Mouse (Mus musculus): ENCODE measurements around the gene Gga2. TPM values are rescaled to one million over a fixed set of nuclear protein-coding genes. Genes with fewer than 3 reads are reported as not detected.
A peak's percentile ranks its signal among the peaks of the same experiment; 100 is the strongest.

The Gga2 gene
- 50.9 and 63.7 TPM in 2 replicates for polyA plus RNA-seq (2015; fragmentation: Nextera tagmentation; extraction: Ambion mirVana)

DNA sequence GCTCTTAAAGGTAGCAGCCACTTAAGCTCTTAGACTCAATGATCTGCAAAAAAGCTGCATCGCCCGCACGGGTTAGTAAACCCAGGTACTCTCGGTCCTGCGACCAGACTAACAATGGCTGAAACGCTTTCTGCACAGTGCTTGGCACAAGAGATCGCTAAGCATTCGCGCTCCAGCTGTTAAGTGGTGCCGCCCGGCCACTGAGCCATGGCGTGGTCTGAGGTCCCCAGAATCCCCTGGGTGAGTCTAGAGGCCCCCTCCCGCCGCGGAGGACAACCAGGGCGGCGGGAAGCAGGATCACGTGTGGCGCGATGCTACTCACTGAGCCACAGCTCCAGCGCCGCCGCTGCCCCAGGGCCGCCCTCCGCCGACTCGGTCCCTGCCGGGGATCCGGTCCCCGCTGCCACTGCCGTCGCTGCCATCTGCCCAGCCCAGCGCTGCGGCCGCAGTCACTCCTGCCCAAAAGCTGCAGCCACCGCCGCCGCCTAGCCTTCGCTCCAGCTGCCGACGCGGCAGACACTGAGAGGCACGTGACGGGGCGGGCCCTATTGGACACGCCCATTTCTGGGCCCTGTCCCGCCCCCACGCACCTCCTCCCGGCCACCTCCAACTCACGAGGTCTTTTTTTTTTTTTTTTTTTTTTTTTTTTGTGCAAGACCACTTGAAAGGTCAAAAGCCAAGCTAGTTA is at the start of gene Gga2:
TSS of gene Gga2 (minus strand) at position 556 of the 688 bp plus-strand sequence.
- H3K4me1 ChIP-seq (replicated peaks), result peaks cover 43% of the 10 kb centered on the region
- peak; percentile 81 for ATAC-seq (ENCODE audit: low read depth)
- peak within 1 kb of the TSS; percentile 91 for H3K27ac ChIP-seq (replicated peaks)
- no peaks in the 10 kb centered on the region for H3K27me3 ChIP-seq
- H3K4me3 ChIP-seq, result peak within 1 kb of the TSS; percentile 77
- H3K9me3 ChIP-seq, result no peaks in the 10 kb centered on the region
- H3K36me3 ChIP-seq, result peaks cover 6% of the 10 kb centered on the region
- H3K4me2 ChIP-seq, result peak within 1 kb of the TSS; percentile 64
- H3K9ac ChIP-seq, result peak within 1 kb of the TSS; percentile 85
- WGBS, result 0% methylated on average over 50 of the region's 50 CpGs

DNA sequence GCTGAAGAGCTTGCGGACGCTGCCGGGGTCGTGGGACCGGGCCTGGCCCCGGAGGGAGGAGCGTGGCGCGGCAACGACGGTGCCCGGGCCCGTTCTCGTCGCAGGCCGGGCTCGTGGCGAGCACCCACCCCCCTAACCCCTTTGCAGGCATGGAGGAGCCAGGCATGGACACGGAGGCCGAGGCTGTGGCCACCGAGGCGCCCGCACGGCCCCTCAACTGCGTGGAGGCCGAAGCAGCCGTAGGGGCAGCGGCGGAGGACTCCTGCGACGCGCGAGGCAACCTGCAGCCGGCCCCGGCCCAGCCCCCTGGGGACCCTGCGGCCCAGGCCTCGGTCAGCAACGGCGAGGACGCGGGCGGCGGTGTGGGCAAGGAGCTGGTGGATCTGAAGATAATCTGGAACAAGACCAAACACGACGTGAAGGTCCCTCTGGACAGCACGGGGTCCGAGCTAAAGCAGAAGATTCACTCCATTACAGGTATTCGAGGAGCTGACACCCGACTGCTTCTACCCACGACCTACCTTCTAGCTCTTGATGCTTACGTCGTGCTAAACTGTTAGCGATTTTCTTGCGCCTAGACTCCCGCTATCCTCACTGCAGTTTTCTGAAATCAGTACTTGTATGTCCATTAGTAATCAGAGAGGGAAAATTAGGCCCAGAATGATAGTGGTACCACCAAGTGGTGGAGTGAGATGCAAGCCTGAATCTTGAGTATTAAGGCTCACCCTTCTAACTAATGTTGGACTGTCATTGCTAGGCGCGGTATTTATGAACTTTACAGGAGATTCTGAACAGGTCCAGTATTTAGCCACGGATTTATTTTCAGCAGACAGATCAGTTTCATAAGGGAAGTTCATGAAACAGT is 46.7 kb upstream of the Gga2 start:
- ATAC-seq (ENCODE audit: low read depth), result peak; percentile 66
- 2% methylated on average over 58 of the region's 58 CpGs for WGBS
- peak overlapping the region; percentile 100 for H3K4me3 ChIP-seq
- no peaks in the 10 kb centered on the region for H3K27me3 ChIP-seq
- peak overlapping the region; percentile 98 for H3K9ac ChIP-seq
- H3K9me3 ChIP-seq, result no peaks in the 10 kb centered on the region
- H3K27ac ChIP-seq (replicated peaks), result peak overlapping the region; percentile 97
- H3K4me1 ChIP-seq (replicated peaks), result peaks cover 35% of the 10 kb centered on the region
- H3K36me3 ChIP-seq, result peaks cover 39% of the 10 kb centered on the region
- H3K4me2 ChIP-seq, result peak overlapping the region; percentile 73

DNA sequence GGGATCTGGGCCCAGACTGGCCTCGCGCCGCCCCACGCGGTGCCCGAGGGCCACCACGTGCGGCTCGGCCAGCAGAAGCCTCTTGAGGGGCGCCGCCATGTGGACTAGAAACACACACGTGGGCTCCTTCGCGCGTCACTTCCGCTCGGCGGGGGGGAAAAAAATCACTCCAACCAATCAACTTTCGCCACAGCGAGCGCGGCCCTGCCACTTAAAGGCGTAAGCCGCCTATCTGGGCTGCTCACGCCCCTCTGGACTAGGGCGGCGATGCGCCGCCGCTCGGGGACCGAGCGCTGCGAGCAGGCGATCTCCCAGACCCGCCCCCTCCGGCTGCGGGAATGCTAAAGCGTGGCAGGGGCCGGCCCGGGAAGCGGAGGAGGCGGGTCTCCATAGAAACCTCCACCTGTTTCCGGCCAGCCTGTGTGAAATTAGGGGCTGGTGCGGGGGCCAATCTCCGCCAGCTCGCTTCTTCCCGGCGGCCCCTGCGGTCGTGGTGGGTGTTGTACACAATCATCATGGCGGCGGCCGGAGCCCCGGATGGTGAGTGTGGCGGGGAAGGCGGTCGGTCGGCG is 46.0 kb upstream of the Gga2 start, which contains the start of the genes Ubfd1 and Ears2:
TSS of gene Ubfd1 (plus strand) at position 231 of the 572 bp plus-strand sequence.
TSS of gene Ears2 (minus strand) at position 319 of the 572 bp plus-strand sequence.
- WGBS, result under 1% methylated on average over 60 of the region's 60 CpGs

DNA sequence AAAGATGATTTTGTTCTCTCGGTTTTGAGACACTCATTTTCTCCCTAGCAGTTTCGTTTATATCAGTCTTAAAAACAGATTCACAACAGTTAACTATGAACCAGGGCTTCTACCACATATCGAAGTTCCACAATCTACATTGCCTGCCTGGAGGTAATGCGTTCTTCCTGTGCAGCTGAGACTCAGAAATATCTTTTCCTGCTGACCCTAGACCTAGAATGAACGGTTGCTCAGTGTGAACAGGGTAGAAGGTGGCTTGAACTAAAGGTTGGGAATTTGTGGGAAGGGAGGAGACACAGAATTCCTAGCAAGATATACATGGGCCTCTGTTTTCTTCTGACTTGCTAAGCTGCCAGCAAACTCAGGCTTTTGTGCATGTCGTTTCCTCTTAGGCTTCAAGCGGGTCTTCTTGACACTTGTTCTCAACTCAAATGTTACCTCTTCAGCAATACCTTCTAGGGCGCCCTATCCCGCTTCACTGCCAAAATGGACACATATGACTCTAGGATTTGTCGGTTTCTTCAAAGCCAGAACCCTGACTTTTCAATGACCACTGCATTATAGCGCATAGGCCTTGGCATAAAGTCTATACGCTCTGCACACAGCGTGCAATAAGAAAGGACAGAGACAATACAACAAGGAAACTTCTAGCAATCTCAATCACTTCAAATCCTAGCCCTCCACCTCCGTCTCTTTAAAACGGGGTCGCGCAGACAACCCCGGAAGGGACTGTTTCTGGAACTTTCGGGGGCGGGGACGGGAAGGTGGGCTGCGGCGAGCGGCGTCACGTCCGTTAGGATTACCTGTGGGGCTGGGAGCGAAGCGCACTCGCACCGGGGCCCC is 45.3 kb upstream of the Gga2 start:
- Histone ChIP-seq H3K27me3 (no peaks in the 10 kb centered on the region), H3K4me2 (peak overlapping the region; percentile 75), H3K36me3 (peaks cover 36% of the 10 kb centered on the region), H3K9ac (peak overlapping the region; percentile 98), H3K4me3 (peak overlapping the region; percentile 100), H3K27ac (replicated peaks) (peak overlapping the region; percentile 97), H3K9me3 (no peaks in the 10 kb centered on the region), H3K4me1 (replicated peaks) (peaks cover 35% of the 10 kb centered on the region)
- WGBS, result 21% methylated on average over 31 of the region's 31 CpGs
- ATAC-seq (ENCODE audit: low read depth), result peak; percentile 77

More for the DNA sequence above, 46.0 kb upstream of the Gga2 start, which contains the start of the genes Ubfd1 and Ears2:
- H3K4me2 ChIP-seq, result peak within 1 kb of the TSS; percentile 75
- H3K36me3 ChIP-seq, result peaks cover 39% of the 10 kb centered on the region
- no peaks in the 10 kb centered on the region for H3K9me3 ChIP-seq
- peak; percentile 98 for ATAC-seq (ENCODE audit: low read depth)
- H3K27ac ChIP-seq (replicated peaks), result peak within 1 kb of the TSS; percentile 97
- H3K9ac ChIP-seq, result peak within 1 kb of the TSS; percentile 98
- peaks cover 35% of the 10 kb centered on the region for H3K4me1 ChIP-seq (replicated peaks)
- no peaks in the 10 kb centered on the region for H3K27me3 ChIP-seq
- H3K4me3 ChIP-seq, result peak within 1 kb of the TSS; percentile 100

DNA sequence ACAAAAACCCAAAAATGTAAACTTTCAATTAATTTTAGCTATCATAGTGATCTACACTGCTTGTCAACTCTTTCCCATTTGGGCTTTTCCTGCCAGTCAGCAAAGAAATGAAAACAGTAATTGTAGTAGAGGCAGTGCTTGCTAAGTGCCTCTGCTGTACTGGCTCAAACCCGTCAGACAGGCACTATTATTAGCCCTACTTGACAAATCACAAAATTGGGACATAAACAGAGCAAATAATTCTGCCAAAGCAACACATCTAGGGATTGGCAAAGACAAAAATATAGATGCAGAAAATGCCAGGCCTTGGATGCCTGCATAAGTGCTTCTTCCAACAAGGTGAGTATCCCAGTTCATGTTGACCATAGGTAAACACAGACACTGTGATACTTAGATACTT is 44.6 kb upstream of the Gga2 start:
- Histone ChIP-seq H3K9me3 (no peaks in the 10 kb centered on the region), H3K27me3 (no peaks in the 10 kb centered on the region), H3K4me1 (replicated peaks) (peaks cover 35% of the 10 kb centered on the region), H3K4me3 (0 out of 2 replicates have a peak overlapping the region, but pooled peaks have one; percentile 100), H3K9ac (peak overlapping the region; percentile 98; the same call in 1 of the 2 replicates), H3K27ac (replicated peaks) (no peak overlapping the region), H3K36me3 (peaks cover 32% of the 10 kb centered on the region), H3K4me2 (peak overlapping the region; percentile 75)
- no peak for ATAC-seq (ENCODE audit: low read depth)
- WGBS, result 80% methylated on average over 1 of the region's 1 CpGs

DNA sequence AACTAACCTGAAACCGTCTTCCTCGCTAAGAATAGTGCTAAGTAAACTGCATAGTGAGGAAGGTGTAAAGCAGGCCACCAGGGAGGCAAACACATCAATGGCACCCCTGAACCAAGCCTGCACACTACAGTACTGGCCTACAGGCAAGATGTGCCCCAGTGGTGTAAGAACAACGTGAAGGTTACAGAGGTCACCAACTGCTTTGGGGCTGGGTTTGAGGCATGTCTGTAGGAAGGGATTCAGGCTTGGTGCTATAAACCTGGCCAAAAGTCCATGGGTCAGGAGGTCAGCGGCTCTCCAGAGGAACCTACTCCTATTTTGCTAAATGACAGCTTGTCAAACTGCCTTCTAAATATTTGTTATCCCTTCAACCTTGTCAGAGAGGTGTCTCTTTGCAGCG is 35.6 kb upstream of the Gga2 start:
- no peak for ATAC-seq (ENCODE audit: low read depth)
- peaks cover 54% of the 10 kb centered on the region for H3K36me3 ChIP-seq

DNA sequence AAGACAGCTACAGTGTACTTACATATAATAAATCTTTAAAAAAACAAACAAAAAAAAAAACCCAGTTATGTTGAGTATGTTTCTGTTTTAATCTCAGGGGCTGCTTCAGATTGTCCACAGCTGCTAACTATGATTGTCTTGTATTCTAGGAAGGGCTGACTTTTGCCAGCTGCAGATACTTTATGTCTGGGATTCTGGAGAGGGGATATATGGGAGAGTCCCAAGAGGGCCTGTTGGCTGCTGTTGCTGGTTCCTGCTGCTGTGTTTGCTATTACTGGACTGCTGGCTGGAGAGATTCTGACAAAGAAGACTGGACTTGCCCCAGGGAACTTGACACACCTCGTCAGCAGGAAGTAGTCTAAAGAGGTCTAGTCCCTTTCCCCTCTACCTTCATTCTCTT is 29.8 kb upstream of the Gga2 start:
- H3K27me3 ChIP-seq, result no peaks in the 10 kb centered on the region
- no peak overlapping the region for H3K4me3 ChIP-seq
- H3K27ac ChIP-seq (replicated peaks), result no peak overlapping the region
- no peak overlapping the region for H3K9ac ChIP-seq
- ATAC-seq (ENCODE audit: low read depth), result no peak
- no peaks in the 10 kb centered on the region for H3K9me3 ChIP-seq
- WGBS, result 91% methylated on average over 1 of the region's 1 CpGs
- no peaks in the 10 kb centered on the region for H3K4me1 ChIP-seq (replicated peaks)
- peaks cover 56% of the 10 kb centered on the region for H3K36me3 ChIP-seq
- H3K4me2 ChIP-seq, result no peak overlapping the region

More for the DNA sequence above, 35.6 kb upstream of the Gga2 start:
- H3K27me3 ChIP-seq, result no peaks in the 10 kb centered on the region
- WGBS, result 84% methylated on average over 5 of the region's 5 CpGs
- H3K9ac ChIP-seq, result no peak overlapping the region
- H3K4me1 ChIP-seq (replicated peaks), result no peaks in the 10 kb centered on the region
- no peak overlapping the region for H3K4me3 ChIP-seq
- no peak overlapping the region for H3K4me2 ChIP-seq
- no peak overlapping the region for H3K27ac ChIP-seq (replicated peaks)
- no peaks in the 10 kb centered on the region for H3K9me3 ChIP-seq

DNA sequence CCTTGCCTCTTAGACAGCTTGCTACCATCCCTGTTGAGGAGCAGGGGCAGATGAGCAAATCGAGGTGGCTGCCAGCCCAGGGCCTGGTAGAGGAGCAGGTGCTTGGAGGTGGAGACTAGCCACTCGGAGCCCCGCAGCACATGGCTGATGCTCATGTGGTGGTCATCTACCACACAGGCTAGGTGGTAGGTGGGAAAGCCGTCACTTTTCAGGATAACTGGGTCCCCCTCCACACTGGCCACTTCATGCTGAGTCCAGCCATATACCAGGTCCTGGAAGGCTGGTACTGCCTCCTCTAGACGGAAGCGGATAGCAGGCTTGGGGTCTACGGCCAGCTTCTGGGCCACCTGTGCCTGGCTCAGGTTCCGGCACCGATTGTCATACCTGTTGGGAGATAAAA is 27.2 kb upstream of the Gga2 start:
- no peak for ATAC-seq (ENCODE audit: low read depth)
- whole genome bisulfite sequencing, result 94% methylated on average over 9 of the region's 9 CpGs
- Histone ChIP-seq H3K4me1 (replicated peaks) (no peaks in the 10 kb centered on the region), H3K27me3 (no peaks in the 10 kb centered on the region), H3K4me3 (no peak overlapping the region), H3K27ac (replicated peaks) (no peak overlapping the region), H3K36me3 (peaks cover 34% of the 10 kb centered on the region), H3K9me3 (no peaks in the 10 kb centered on the region), H3K4me2 (no peak overlapping the region), H3K9ac (no peak overlapping the region)

DNA sequence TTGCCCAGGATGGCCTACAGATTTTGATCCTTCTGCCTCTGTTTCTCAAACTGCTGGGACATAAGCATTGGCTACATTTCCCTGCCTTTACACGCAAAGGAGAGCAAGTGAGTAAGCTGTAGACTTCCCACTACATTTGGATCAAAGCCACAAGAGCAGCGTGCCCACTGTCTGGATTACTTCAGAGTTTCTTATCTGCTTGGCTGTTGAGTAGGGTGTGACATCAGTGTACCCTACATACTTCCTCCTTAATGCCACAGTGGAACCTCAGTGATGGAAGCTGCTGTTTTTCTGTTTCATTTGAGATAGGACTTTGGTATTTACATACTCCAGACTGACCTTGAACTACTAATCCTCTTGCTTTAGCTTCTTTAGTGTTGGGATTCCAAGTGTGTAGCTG is 25.8 kb upstream of the Gga2 start:
- ATAC-seq (ENCODE audit: low read depth), result no peak
- Histone ChIP-seq H3K27ac (replicated peaks) (no peak overlapping the region), H3K4me3 (no peak overlapping the region), H3K9ac (no peak overlapping the region), H3K27me3 (no peaks in the 10 kb centered on the region), H3K4me2 (no peak overlapping the region), H3K36me3 (peaks cover 34% of the 10 kb centered on the region), H3K9me3 (no peaks in the 10 kb centered on the region), H3K4me1 (replicated peaks) (no peaks in the 10 kb centered on the region)
- WGBS, result 91% methylated on average over 2 of the region's 2 CpGs

DNA sequence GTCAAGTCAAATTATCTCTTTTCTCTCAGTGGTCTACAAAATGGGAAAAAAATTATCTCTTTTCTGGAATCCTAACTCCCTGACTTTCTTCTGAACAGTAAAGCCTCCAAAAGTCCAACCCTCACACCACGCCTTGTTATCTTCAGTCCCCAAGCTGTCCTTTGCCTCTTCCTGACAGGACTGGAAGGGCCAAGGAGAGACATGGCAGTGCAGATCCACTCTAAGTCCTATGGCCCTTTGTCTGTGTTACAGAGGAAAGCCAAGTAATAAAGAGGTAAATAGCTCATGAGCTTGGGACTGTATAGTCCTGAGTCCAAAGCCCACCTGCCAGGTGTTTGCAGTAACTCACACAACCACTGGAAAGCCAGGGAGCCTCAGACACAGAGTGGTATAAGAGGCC is 24.7 kb upstream of the Gga2 start:
- Histone ChIP-seq H3K9ac (no peak overlapping the region), H3K36me3 (peaks cover 33% of the 10 kb centered on the region), H3K4me1 (replicated peaks) (no peaks in the 10 kb centered on the region), H3K27me3 (no peaks in the 10 kb centered on the region), H3K9me3 (no peaks in the 10 kb centered on the region), H3K4me3 (no peak overlapping the region), H3K27ac (replicated peaks) (no peak overlapping the region), H3K4me2 (no peak overlapping the region)
- WGBS, result 95% methylated on average over 1 of the region's 1 CpGs
- ATAC-seq (ENCODE audit: low read depth), result no peak

DNA sequence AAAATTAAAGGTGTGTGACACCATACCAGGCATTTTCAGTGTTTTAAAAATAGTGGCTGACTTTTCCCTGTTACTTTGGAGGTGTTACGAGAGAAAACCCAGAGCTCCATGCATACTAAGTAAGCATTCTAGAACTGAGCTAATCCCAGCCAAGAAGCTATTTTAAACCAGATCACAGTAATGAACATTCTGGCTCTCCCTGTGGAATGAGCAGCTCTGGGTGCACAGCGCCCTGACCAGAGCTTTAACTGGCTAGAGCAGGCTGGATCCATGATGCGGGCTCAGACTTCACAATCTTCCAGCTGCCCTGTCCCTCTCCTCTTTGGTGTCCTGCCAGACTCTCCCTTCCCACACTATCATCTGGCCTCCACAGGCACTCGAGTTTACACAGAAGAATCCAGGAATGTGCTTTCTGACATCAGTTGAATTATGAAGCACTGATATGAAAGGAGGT is 24.2 kb upstream of the Gga2 start:
- H3K4me2 ChIP-seq, result no peak overlapping the region
- H3K9ac ChIP-seq, result no peak overlapping the region
- H3K27ac ChIP-seq (replicated peaks), result no peak overlapping the region
- no peaks in the 10 kb centered on the region for H3K27me3 ChIP-seq
- no peaks in the 10 kb centered on the region for H3K4me1 ChIP-seq (replicated peaks)
- no peak overlapping the region for H3K4me3 ChIP-seq
- H3K36me3 ChIP-seq, result peaks cover 34% of the 10 kb centered on the region
- H3K9me3 ChIP-seq, result no peaks in the 10 kb centered on the region
- ATAC-seq (ENCODE audit: low read depth), result no peak
- WGBS, result 88% methylated on average over 4 of the region's 4 CpGs

Measured in neural tube, embryonic 13.5 days (tissue).